Mouse (Mus musculus): ENCODE data around the gene Bola2. TPM values are rescaled to one million over a fixed set of nuclear protein-coding genes. Genes with fewer than 3 reads are reported as not detected.

Gene Bola2
- total and polyA plus RNA-seq, 3 experiments, result 60.4 to 341 (median 136) TPM

GRCm38 (mm10) chr7:126740132-126740735 lies 45.0 kb downstream of the Bola2 start:
- TF ChIP-seq ZMIZ1 (IDR thresholded peaks at IDR 0.05; ENCODE audit: low read depth, low read length), result no peak
- TF ChIP-seq NRF1 (IDR thresholded peaks at IDR 0.05; ENCODE audit: low read depth, low read length), result no peak
- no peak for TF ChIP-seq MXI1 (IDR thresholded peaks at IDR 0.05; ENCODE audit: low read depth, low read length)
- TF ChIP-seq ETS1 (conservative IDR thresholded peaks at IDR 0.05; ENCODE audit: low read depth, low read length), result no peak
- no peak for TF ChIP-seq JUN (IDR thresholded peaks at IDR 0.05; ENCODE audit: insufficient read depth, low read depth, low read length)
- no peak for TF ChIP-seq SIN3A (IDR thresholded peaks at IDR 0.05; ENCODE audit: low read length)
- no peak for TF ChIP-seq NELFE (IDR thresholded peaks at IDR 0.05; ENCODE audit: low read depth, low read length)
- TF ChIP-seq PAX5 (IDR thresholded peaks at IDR 0.05; ENCODE audit: low read length), result no peak
- TF ChIP-seq MAFK (IDR thresholded peaks at IDR 0.05; ENCODE audit: insufficient replicate concordance, low read length), result no peak
- TF ChIP-seq ZKSCAN1 (IDR thresholded peaks at IDR 0.05; ENCODE audit: borderline replicate concordance, low read depth, low read length), result no peak
- TF ChIP-seq EP300 (IDR thresholded peaks at IDR 0.05; ENCODE audit: low read length), result no peak
- TF ChIP-seq E2F4 (IDR thresholded peaks at IDR 0.05; ENCODE audit: insufficient replicate concordance, low read depth, low read length), result no peak
- TF ChIP-seq GABPA (IDR thresholded peaks at IDR 0.05; ENCODE audit: insufficient replicate concordance, low read depth, low read length), result no peak
- no peak for TF ChIP-seq POLR2AphosphoS2 (IDR thresholded peaks at IDR 0.05; ENCODE audit: low read depth, low read length)
- no peak for TF ChIP-seq UBTF (IDR thresholded peaks at IDR 0.05; ENCODE audit: low read depth, low read length)
- no peak for TF ChIP-seq RCOR1 (conservative IDR thresholded peaks at IDR 0.05; ENCODE audit: low read depth, low read length)
- TF ChIP-seq MAX (IDR thresholded peaks at IDR 0.05; ENCODE audit: low read length), result no peak
- TF ChIP-seq HCFC1 (IDR thresholded peaks at IDR 0.05; ENCODE audit: low read depth, low read length), result no peak
- no peak for TF ChIP-seq CHD1 (IDR thresholded peaks at IDR 0.05; ENCODE audit: low read depth, low read length)
- TF ChIP-seq SMC3 (IDR thresholded peaks at IDR 0.05; ENCODE audit: low read depth, low read length), result no peak
- Histone ChIP-seq H3K27ac (ENCODE audit: insufficient read depth, low read depth) (no peak overlapping the region), H3K4me2 (ENCODE audit: insufficient read depth, low read depth, poor library complexity, severe bottlenecking) (no peak overlapping the region), H3K9ac (ENCODE audit: insufficient read depth, low read depth) (no peak overlapping the region), H3K9me3 (replicated peaks; ENCODE audit: low read length) (no peaks in the 10 kb centered on the region), H3K79me2 (replicated peaks; ENCODE audit: control insufficient read depth, extremely low read depth, insufficient read depth, poor library complexity, severe bottlenecking) (no peaks in the 10 kb centered on the region), H3K4me3 (replicated peaks in 1 of 3; ENCODE audit: low read depth in 2 of 3, low read length in 2 of 3, poor library complexity in 1 of 3) (no peak overlapping the region), H3K36me3 (replicated peaks in 1 of 2; ENCODE audit: control insufficient read depth in 1 of 2, insufficient read depth in 1 of 2, low read length in 1 of 2) (no peaks in the 10 kb centered on the region), H3K4me1 (ENCODE audit: control insufficient read depth in 1 of 2, insufficient read depth in 2 of 2) (peaks cover 4 to 7% of the 10 kb centered on the region in 2 experiments; a peak in 1 of 4 replicates), H3K27me3 (replicated peaks) (no peaks in the 10 kb centered on the region)
- in situ Hi-C loops (cut with MboI; ENCODE audit: low pct_ligation_motif_present, low pct_unique_long_range_greater_than_20kb, low sequenced_read_pairs), result no loop called here
- DNase-seq (ENCODE audit: extremely low read depth), result no peak
- dilution Hi-C loops (cut with MboI; ENCODE audit: extremely low pct_ligation_motif_present, extremely low pct_unique_long_range_greater_than_20kb, low sequenced_read_pairs), result no loop called here

- Histone ChIP-seq H3K36me3 (replicated peaks in 1 of 2; ENCODE audit: control insufficient read depth in 1 of 2, insufficient read depth in 1 of 2, low read length in 1 of 2) (no peaks in the 10 kb centered on the region), H3K9me3 (replicated peaks; ENCODE audit: low read length) (no peaks in the 10 kb centered on the region), H3K4me1 (ENCODE audit: control insufficient read depth in 1 of 2, insufficient read depth in 2 of 2) (peaks cover 8 to 9% of the 10 kb centered on the region in 2 experiments), H3K27ac (ENCODE audit: insufficient read depth, low read depth) (no peak overlapping the region), H3K4me2 (ENCODE audit: insufficient read depth, low read depth, poor library complexity, severe bottlenecking) (no peak overlapping the region), H3K4me3 (replicated peaks in 1 of 3; ENCODE audit: low read depth in 2 of 3, low read length in 2 of 3, poor library complexity in 1 of 3) (no peak overlapping the region), H3K79me2 (replicated peaks; ENCODE audit: control insufficient read depth, extremely low read depth, insufficient read depth, poor library complexity, severe bottlenecking) (no peaks in the 10 kb centered on the region), H3K27me3 (replicated peaks) (no peaks in the 10 kb centered on the region), H3K9ac (ENCODE audit: insufficient read depth, low read depth) (no peak overlapping the region)
- DNase-seq (ENCODE audit: extremely low read depth), result no peak
- no peak for TF ChIP-seq JUN (IDR thresholded peaks at IDR 0.05; ENCODE audit: insufficient read depth, low read depth, low read length)
- no peak for TF ChIP-seq MEF2A (IDR thresholded peaks at IDR 0.05; ENCODE audit: borderline replicate concordance, low read depth, low read length)
- no peak for TF ChIP-seq RAD21 (IDR thresholded peaks at IDR 0.05; ENCODE audit: low read depth, low read length)
- no peak for TF ChIP-seq GABPA (IDR thresholded peaks at IDR 0.05; ENCODE audit: insufficient replicate concordance, low read depth, low read length)
- in situ Hi-C loops (cut with MboI; ENCODE audit: low pct_ligation_motif_present, low pct_unique_long_range_greater_than_20kb, low sequenced_read_pairs), result no loop called here
- dilution Hi-C loops (cut with MboI; ENCODE audit: extremely low pct_ligation_motif_present, extremely low pct_unique_long_range_greater_than_20kb, low sequenced_read_pairs), result no loop called here
These were observed 45.8 kb downstream of the Bola2 start for GRCm38 (mm10) chr7:126740977-126741376.

All from CH12.LX (cell line).